Mouse (Mus musculus) E14TG2a.4 (cell line): ENCODE data around the gene Hap1.

Experiments used
- H3K27me3 ChIP-seq: 2 replicates; pipeline ENCODE4 v1.6.1; 2014; ENCODE audit warnings: low read length, control low read depth; ENCODE audit not compliant: insufficient read depth
- H3K36me3 ChIP-seq: 2 replicates; pipeline ENCODE4 v1.6.1; 2014; ENCODE audit warnings: low read length, control low read depth; ENCODE audit not compliant: insufficient read depth
- H3K4me1 ChIP-seq: replicated peaks from 2 replicates; pipeline ENCODE4 v1.6.1; 2014; ENCODE audit warnings: low read depth, low read length, control low read depth
- H3K4me3 ChIP-seq: replicated peaks from 2 replicates; pipeline ENCODE4 v1.5.1; 2014; ENCODE audit warnings: mild to moderate bottlenecking, low read length
- H3K9me3 ChIP-seq: 2 replicates; pipeline ENCODE4 v1.6.1; 2014; ENCODE audit warnings: low read length, control low read depth
- CTCF ChIP-seq: conservative IDR thresholded peaks from 2 replicates; pipeline ENCODE4 v1.5.1; 2014; ENCODE audit warnings: low read length
- NANOG ChIP-seq: IDR thresholded peaks from 2 replicates; pipeline ENCODE4 v1.6.1; 2014; ENCODE audit warnings: borderline replicate concordance, low read length, mixed read lengths
- POU5F1 ChIP-seq: IDR thresholded peaks from 2 replicates; pipeline ENCODE4 v1.6.1; 2014; ENCODE audit warnings: low read length, borderline replicate concordance

Hap1 gene

DNA sequence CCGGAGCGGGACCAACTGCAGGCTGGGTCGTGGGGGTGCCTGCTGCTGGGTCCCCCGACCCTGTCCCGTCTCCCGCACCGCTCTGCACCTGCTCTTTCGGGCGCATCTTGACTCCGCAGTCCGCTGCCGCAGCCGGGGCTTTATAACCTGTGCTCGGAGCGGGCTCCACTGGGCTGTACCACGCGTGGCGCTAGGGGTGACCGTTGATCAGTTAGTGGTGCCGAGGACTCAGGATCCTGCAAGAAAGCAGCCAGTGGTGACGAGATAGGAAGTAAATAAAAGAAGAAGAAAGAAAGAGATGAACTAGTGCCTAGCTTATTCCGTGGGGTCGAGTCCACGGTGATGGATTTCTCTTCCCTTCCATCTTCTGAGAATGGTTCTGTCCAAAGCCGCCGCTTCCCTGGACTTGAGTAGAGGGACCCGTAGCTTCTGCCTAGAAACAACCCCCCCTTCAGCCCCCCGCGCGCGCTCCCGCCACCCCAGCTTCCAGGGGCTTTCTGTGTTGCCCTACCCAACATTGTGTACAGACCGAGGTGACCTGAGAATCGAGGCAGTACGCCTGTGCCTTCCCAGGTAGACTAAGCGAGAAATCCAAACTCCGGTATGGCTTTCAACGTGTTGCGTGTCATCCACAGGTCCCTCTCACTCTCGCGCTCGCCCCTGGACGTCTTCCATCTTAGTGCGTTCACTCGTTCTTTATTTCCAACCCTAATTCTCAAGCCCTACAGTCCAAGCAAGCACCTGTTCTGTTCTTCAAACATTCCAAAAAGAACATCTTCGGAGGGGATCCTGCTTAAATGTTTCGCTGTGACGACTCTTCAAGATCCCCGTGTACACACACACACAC, at the start of gene Hap1:
Gene Hap1, minus strand, starts transcription at position 157 of the 847 bp plus-strand sequence.
- H3K9me3 ChIP-seq: no peaks in the 10 kb centered on the region
- no peak for TF ChIP-seq NANOG
- no peak for TF ChIP-seq CTCF
- no peak for TF ChIP-seq POU5F1
- H3K4me3 ChIP-seq: peak within 1 kb of the TSS; percentile 95
- peaks cover 15% of the 10 kb centered on the region for H3K27me3 ChIP-seq
- H3K36me3 ChIP-seq: peaks cover 36% of the 10 kb centered on the region
- peaks cover 69% of the 10 kb centered on the region for H3K4me1 ChIP-seq

DNA sequence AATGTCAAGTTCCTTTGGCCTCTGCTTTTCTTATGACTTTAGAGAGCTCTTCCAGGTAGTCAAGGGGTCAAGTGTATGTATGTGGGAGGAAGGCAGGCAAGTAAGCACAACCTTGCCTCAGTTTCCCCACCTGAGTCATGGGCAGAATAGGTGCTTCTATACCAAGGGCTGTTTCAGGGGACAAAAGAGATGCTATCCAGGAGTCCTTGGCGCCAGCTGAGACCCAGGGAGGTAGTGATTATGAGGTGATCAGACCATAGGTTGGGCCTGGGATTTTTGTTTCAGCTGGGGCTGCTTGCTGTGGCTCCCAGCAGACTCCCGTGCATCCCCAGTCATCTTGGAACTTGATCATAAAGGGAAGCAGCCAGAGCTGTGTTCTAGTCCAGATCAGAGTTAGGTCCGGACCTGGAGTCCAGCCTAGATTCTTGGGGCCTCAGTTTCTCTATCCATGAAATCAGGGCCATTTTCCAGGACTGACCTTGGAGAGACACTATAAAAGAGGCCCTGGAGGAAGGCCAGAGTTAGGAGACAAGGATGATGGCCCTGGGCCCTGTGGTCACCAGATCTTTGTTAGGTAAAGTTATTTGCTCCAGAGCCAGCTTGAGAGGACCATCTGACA, 48.6 kb upstream of the Hap1 start:
- Histone ChIP-seq H3K27me3 (no peaks in the 10 kb centered on the region), H3K36me3 (peaks cover 16% of the 10 kb centered on the region), H3K9me3 (no peaks in the 10 kb centered on the region), H3K4me1 (peaks cover 71% of the 10 kb centered on the region), H3K4me3 (no peak overlapping the region)
- TF ChIP-seq NANOG: no peak
- TF ChIP-seq POU5F1: no peak
- no peak for TF ChIP-seq CTCF

DNA sequence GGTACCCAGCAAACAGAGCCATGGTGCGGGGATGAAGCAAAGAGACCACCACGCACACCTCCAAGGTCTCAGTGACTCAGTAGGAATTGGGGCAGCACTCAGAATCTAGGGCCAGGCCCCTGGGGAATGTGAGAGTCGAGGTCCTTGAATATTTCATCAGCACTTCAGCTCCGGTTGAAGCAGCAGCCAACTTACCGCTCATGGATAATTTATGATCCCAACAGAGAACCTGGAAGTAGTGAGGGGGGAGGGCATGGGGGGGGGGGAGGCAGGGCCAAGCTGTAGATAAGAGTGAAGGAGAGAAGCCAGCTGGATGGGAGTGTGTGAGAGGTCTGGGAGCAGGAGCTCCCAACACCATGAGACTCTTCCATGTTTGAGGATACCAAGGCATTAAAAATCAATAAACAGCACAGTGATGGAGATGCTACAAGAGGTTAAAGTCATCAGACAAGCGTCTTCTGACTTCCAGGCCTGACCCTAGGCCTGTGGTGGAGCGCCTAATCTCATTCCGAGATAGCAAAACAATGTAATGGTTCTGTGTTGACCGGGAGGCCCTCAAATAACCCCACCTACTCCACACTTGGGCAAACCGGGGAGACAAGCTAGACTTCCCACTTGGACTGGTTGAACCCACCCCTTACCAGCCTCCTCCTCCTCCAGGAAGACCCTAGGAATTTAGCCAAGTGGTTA, 47.7 kb upstream of the Hap1 start:
- Histone ChIP-seq H3K4me1 (peaks cover 71% of the 10 kb centered on the region), H3K36me3 (peaks cover 9% of the 10 kb centered on the region), H3K27me3 (no peaks in the 10 kb centered on the region), H3K4me3 (no peak overlapping the region), H3K9me3 (no peaks in the 10 kb centered on the region)
- no peak for TF ChIP-seq CTCF
- no peak for TF ChIP-seq POU5F1
- no peak for TF ChIP-seq NANOG

DNA sequence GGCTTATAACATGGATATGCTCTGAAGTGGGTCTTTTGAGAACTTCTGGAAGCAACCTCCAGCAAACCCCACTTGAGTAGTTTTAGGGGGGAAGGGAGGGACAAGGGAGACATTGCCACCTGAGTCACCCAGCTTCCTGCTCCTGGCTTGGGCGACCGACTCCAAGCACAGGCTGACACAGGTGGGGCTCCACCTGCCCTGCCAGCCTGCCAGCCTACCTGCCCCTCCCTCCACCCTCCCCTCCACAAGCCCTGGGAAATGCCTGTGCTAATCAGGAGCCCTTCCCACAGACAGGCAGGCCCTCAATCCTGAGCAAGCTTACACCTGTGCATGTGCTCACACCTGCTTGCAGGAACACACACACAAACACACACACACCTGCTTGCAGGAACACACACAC, 46.8 kb upstream of the Hap1 start:
- Histone ChIP-seq H3K36me3 (peaks cover 4% of the 10 kb centered on the region), H3K4me3 (peak overlapping the region; percentile 10; the same call in 1 of the 2 replicates), H3K9me3 (no peaks in the 10 kb centered on the region), H3K27me3 (no peaks in the 10 kb centered on the region), H3K4me1 (peaks cover 69% of the 10 kb centered on the region)
- TF ChIP-seq POU5F1 (no peak), CTCF (no peak), NANOG (no peak)

DNA sequence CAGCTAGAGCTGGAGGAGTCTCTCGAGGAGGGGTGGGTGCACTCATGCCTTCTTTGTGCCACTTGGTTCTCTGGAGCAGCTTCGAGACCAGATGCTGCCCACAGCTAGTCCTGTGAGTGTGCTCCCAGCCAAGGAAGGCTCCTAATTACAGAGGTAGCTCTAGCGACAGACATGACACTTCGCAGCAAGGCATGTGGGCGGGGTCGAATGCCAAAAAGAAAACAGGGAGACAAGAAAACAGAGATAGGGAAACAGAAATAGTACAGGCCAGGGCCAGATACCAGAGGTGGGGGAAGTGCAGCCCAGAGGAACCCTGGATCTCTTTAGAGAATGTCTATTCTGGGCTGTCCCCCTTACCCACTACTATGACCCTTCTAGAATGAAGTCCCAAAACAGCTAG, 46.3 kb upstream of the Hap1 start:
- H3K27me3 ChIP-seq: no peaks in the 10 kb centered on the region
- TF ChIP-seq POU5F1: no peak
- TF ChIP-seq NANOG: no peak
- TF ChIP-seq CTCF: no peak
- H3K36me3 ChIP-seq: peaks cover 3% of the 10 kb centered on the region
- H3K9me3 ChIP-seq: no peaks in the 10 kb centered on the region
- H3K4me1 ChIP-seq: peaks cover 65% of the 10 kb centered on the region
- H3K4me3 ChIP-seq: peak overlapping the region; percentile 10; the same call in 1 of the 2 replicates

DNA sequence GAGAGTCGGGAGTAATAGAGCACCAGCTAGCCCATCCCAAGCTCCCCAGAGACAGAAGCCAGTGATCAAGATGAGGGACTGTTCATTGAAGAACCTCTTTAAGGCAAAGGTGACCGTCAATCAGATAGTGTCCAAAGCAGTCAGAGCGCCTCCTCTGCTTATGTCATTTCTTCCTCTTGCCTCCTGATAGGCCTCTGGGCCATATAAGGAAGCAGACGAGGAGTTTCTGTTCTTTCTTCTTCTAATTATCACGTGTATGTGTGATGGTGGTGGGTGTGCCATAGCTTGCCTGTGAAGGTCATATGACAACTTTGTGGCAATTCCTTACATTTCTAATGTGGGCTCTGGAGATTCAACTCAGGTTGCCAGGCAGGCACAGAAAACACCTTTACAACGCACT, 44.9 kb upstream of the Hap1 start:
- Histone ChIP-seq H3K36me3 (no peaks in the 10 kb centered on the region), H3K9me3 (no peaks in the 10 kb centered on the region), H3K4me3 (no peak overlapping the region), H3K4me1 (peaks cover 63% of the 10 kb centered on the region), H3K27me3 (no peaks in the 10 kb centered on the region)
- TF ChIP-seq CTCF (no peak), POU5F1 (no peak), NANOG (no peak)

DNA sequence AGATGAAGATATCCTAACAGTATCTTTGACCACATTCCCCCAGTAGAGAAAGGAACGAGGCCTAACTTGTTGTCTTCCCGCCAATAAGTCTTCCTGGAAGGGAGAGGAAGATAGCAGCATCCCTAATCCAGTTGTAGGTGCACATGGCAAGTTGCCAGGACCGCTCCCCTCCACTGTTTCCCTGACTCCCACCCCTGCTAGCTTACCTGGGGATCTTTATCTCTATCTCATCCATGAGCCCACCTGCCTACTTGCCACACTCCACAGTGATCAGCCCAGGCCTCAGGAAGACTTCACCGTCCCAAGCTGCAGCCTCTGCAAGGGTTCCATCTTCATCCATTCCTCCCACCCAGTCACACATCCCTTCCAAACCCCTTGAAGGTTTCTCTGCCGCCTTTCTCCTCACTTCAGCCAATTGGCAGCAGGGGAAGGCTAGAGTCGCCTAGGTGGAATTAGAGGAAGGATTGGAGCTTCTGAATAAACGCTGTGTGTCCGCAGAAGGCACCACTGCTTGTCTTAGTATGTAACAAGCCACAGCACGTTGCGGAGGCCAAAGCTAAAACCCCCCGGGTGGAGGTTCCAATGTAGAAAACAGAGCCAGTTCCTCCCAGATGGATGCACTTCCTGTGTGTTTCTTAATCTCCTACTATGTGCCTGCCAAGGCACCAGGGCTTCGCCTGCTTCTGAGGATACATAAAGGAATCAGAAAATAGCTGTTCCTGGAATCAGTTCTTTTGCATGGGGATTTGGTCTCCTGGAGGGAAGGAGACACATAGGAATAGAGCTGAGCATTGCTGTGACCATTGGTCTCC, 44.0 kb upstream of the Hap1 start:
- H3K36me3 ChIP-seq: peaks cover 3% of the 10 kb centered on the region
- H3K4me3 ChIP-seq: peak overlapping the region; percentile 35
- H3K9me3 ChIP-seq: no peaks in the 10 kb centered on the region
- no peaks in the 10 kb centered on the region for H3K27me3 ChIP-seq
- H3K4me1 ChIP-seq: peaks cover 68% of the 10 kb centered on the region
- TF ChIP-seq CTCF: no peak
- no peak for TF ChIP-seq POU5F1
- no peak for TF ChIP-seq NANOG

DNA sequence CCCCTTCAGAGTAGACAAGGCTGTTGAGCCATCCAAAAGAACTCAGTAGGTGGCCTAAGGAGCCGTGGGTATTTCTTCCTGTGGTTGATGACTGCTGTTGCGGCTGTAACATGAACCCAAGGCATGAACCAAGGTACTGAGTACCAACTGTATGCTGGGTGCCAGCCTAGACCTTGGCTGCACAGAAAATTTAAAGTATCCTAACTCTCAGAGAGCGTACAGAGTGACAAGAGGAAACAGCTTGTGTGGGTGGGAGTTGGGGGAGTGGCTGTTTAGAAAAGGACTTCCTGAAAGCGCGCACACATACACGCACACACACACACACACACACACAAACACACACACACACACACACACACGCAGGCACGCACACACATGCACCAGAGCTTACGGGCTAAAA, 43.4 kb upstream of the Hap1 start:
- Histone ChIP-seq H3K4me3 (peak overlapping the region; percentile 35; the same call in 1 of the 2 replicates), H3K4me1 (peaks cover 74% of the 10 kb centered on the region), H3K36me3 (peaks cover 9% of the 10 kb centered on the region), H3K9me3 (no peaks in the 10 kb centered on the region), H3K27me3 (no peaks in the 10 kb centered on the region)
- TF ChIP-seq CTCF (no peak), POU5F1 (no peak), NANOG (no peak)
